8 mouse cellular contexts compared by ENCODE assay signal in the genomic region with DNA sequence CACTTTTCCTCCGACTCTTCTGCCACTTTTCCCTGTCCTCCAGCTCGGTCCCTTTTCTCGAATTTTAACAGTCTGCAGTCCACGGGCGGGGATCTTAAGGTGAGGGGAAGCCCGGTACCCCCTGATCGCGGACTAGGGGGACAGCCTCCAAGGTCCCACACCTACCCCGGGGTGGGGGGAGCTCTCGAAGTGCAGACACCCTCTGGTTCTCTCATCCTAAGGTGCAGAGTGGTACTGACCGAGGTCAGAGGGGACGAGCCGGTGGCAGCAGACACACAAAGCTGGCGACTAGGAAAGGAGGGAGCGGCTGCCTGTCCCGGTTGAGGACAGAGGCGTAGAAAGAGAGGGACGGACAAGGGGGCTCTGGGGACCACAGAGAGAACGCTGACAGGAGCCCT. TPM values are rescaled to one million over a fixed set of nuclear protein-coding genes. Genes with fewer than 3 reads are reported as not detected.
A peak's percentile ranks its signal among the peaks of the same experiment; 100 is the strongest.
DNase-seq lines count a peak whose midpoint lies in the region; ATAC-seq and TF ChIP-seq lines count a peak whose summit lies in the region.

No protein-coding gene starts in this region.

- H3K9ac ChIP-seq in heart, embryonic 13.5 days: peak overlapping the region; percentile 96
- peak overlapping the region; percentile 98 for H3K9ac ChIP-seq in liver, embryonic 15.5 days
- H3K9ac ChIP-seq in stomach, postnatal 0 days (ENCODE audit: low read length): peak overlapping the region; percentile 95

- no peak for TF ChIP-seq POLR2A in lung, adult 2 months (IDR thresholded peaks at IDR 0.05; ENCODE audit: borderline replicate concordance, extremely low read depth, low read depth, low read length)

- 0 out of 2 replicates have a peak, but pooled peaks cover 10% of the 10 kb centered on the region for H3K36me3 ChIP-seq in heart, embryonic 13.5 days
- H3K36me3 ChIP-seq in liver, embryonic 15.5 days (replicated peaks): no peaks in the 10 kb centered on the region
- H3K36me3 ChIP-seq in stomach, postnatal 0 days (ENCODE audit: control insufficient read depth, insufficient read depth, low read length): no peaks in the 10 kb centered on the region

- peaks cover 5% of the 10 kb centered on the region for H3K4me1 ChIP-seq in lung, adult 2 months (ENCODE audit: control insufficient read depth, insufficient read depth, low read length)
- peaks cover 28% of the 10 kb centered on the region for H3K4me1 ChIP-seq in heart, embryonic 13.5 days
- peaks cover 43% of the 10 kb centered on the region for H3K4me1 ChIP-seq in liver, embryonic 15.5 days (replicated peaks)
- no peaks in the 10 kb centered on the region for H3K4me1 ChIP-seq in stomach, postnatal 0 days (replicated peaks; ENCODE audit: control insufficient read depth, insufficient read depth)

- no peaks in the 10 kb centered on the region for H3K27me3 ChIP-seq in heart, embryonic 13.5 days (replicated peaks)
- H3K27me3 ChIP-seq in liver, embryonic 15.5 days: no peaks in the 10 kb centered on the region
- no peaks in the 10 kb centered on the region for H3K27me3 ChIP-seq in stomach, postnatal 0 days (ENCODE audit: control insufficient read depth, insufficient read depth, low read length)

- no peak for TF ChIP-seq EP300 in stomach, postnatal 0 days (optimal IDR thresholded peaks at IDR 0.05)

- ATAC-seq in common myeloid progenitor, adult 5-6 weeks (replicated peaks; ENCODE audit: low read depth, poor library complexity, severe bottlenecking): peak; percentile 7; the same call in 1 of the 2 replicates
- ATAC-seq in heart, embryonic 13.5 days (ENCODE audit: extremely low read depth, insufficient number of reproducible peaks, low FRiP score, low TSS enrichment): 0 out of 2 replicates have a peak, but pooled peaks have one; percentile 37
- no peak; the same call in 1 of the 2 replicates for ATAC-seq in liver, embryonic 15.5 days (ENCODE audit: insufficient read depth)
- peak; percentile 46 for ATAC-seq in stomach, postnatal 0 days (ENCODE audit: low FRiP score, low TSS enrichment)

- no peak for TF ChIP-seq CTCF in lung, adult 2 months (IDR thresholded peaks at IDR 0.05; ENCODE audit: insufficient read depth, low read length)
- TF ChIP-seq CTCF in stomach, postnatal 0 days (IDR thresholded peaks at IDR 0.05; ENCODE audit: low read depth): no peak

- H3K27ac ChIP-seq in heart, embryonic 13.5 days (replicated peaks): peak overlapping the region; percentile 87
- H3K27ac ChIP-seq in liver, embryonic 15.5 days (replicated peaks): peak overlapping the region; percentile 92
- H3K27ac ChIP-seq in stomach, postnatal 0 days (replicated peaks): peak overlapping the region; percentile 95

- under 1% methylated on average over 19 of the region's 19 CpGs for WGBS in lung, adult 2 months
- WGBS in heart, embryonic 13.5 days: under 1% methylated on average over 19 of the region's 19 CpGs
- under 1% methylated on average over 19 of the region's 19 CpGs for WGBS in liver, embryonic 15.5 days (ENCODE audit: insufficient replicate concordance)
- under 1% methylated on average over 19 of the region's 19 CpGs for WGBS in stomach, postnatal 0 days

- DNase-seq in lung, adult 2 months: no peak
- no peak for DNase-seq in lung, postnatal 36 days
- DNase-seq in stomach, postnatal 0 days (ENCODE audit: low spot score): no peak
- DNase-seq in cerebellum, adult 11-12 months: no peak
- no peak for DNase-seq in gastrocnemius, postnatal 10 days

- peak overlapping the region; percentile 89 for H3K4me2 ChIP-seq in heart, embryonic 13.5 days
- H3K4me2 ChIP-seq in liver, embryonic 15.5 days: peak overlapping the region; percentile 95
- peak overlapping the region; percentile 88 for H3K4me2 ChIP-seq in stomach, postnatal 0 days (replicated peaks; ENCODE audit: low read depth)

- H3K4me3 ChIP-seq in lung, adult 2 months (replicated peaks; ENCODE audit: extremely low read depth, low read depth, low read length): peak overlapping the region; percentile 95
- peak overlapping the region; percentile 79 for H3K4me3 ChIP-seq in heart, embryonic 13.5 days
- H3K4me3 ChIP-seq in liver, embryonic 15.5 days (replicated peaks): peak overlapping the region; percentile 94
- peak overlapping the region; percentile 95 for H3K4me3 ChIP-seq in stomach, postnatal 0 days (ENCODE audit: low read depth, low read length)

- no peaks in the 10 kb centered on the region for H3K9me3 ChIP-seq in heart, embryonic 13.5 days
- no peaks in the 10 kb centered on the region for H3K9me3 ChIP-seq in liver, embryonic 15.5 days (replicated peaks)
- no peaks in the 10 kb centered on the region for H3K9me3 ChIP-seq in stomach, postnatal 0 days (ENCODE audit: control insufficient read depth, low read length)

RNA-seq across cellular contexts. Expression of gene Stk38, which starts 0.6 kb away (rescaled TPM):
- 105 and 111 TPM in 2 replicates for polyA plus RNA-seq in lung, adult 2 months (2012; rRNA removed)
- total RNA-seq in common myeloid progenitor, adult 5-6 weeks (2017): 94.7 and 123 TPM in 2 replicates
- 68.7 and 71.0 TPM in 2 replicates for polyA plus RNA-seq in heart, embryonic 13.5 days (2015; fragmentation: Nextera tagmentation; extraction: Ambion mirVana)
- polyA plus RNA-seq in liver, embryonic 15.5 days (2015; fragmentation: Nextera tagmentation; extraction: Ambion mirVana): 41.7 and 46.7 TPM in 2 replicates
- polyA plus RNA-seq in stomach, postnatal 0 days (2015; fragmentation: Nextera tagmentation; extraction: Ambion mirVana): 64.8 and 68.7 TPM in 2 replicates
- 10 to 100 TPM; 34.4 to 45.0 TPM for total RNA-seq in gastrocnemius, postnatal 10 days (2021)

RNA-seq across cellular contexts. Expression of gene Srsf3, which starts 25.2 kb away (rescaled TPM):
- 159 and 168 TPM in 2 replicates for polyA plus RNA-seq in lung, adult 2 months (2012; rRNA removed)
- 954 and 1,077 TPM in 2 replicates for total RNA-seq in common myeloid progenitor, adult 5-6 weeks (2017)
- 321 and 347 TPM in 2 replicates for polyA plus RNA-seq in heart, embryonic 13.5 days (2015; fragmentation: Nextera tagmentation; extraction: Ambion mirVana)
- polyA plus RNA-seq in liver, embryonic 15.5 days (2015; fragmentation: Nextera tagmentation; extraction: Ambion mirVana): 204 and 215 TPM in 2 replicates
- 279 and 305 TPM in 2 replicates for polyA plus RNA-seq in stomach, postnatal 0 days (2015; fragmentation: Nextera tagmentation; extraction: Ambion mirVana)
- total RNA-seq in gastrocnemius, postnatal 10 days (2021): 10 to 100 TPM; 91.3 to 94.2 TPM

RNA-seq across cellular contexts. Expression of gene Kctd20, which starts 55.5 kb away (rescaled TPM):
- polyA plus RNA-seq in lung, adult 2 months (2012; rRNA removed): 37.5 and 59.5 TPM in 2 replicates
- 73.9 and 83.7 TPM in 2 replicates for total RNA-seq in common myeloid progenitor, adult 5-6 weeks (2017)
- 58.1 and 59.9 TPM in 2 replicates for polyA plus RNA-seq in heart, embryonic 13.5 days (2015; fragmentation: Nextera tagmentation; extraction: Ambion mirVana)
- 74.6 and 80.9 TPM in 2 replicates for polyA plus RNA-seq in liver, embryonic 15.5 days (2015; fragmentation: Nextera tagmentation; extraction: Ambion mirVana)
- 37.6 and 38.3 TPM in 2 replicates for polyA plus RNA-seq in stomach, postnatal 0 days (2015; fragmentation: Nextera tagmentation; extraction: Ambion mirVana)
- 10 to 100 TPM; 35.9 to 42.8 TPM for total RNA-seq in gastrocnemius, postnatal 10 days (2021)
